Mouse (Mus musculus) hindbrain, embryonic 13.5 days (tissue): Measurements from ENCODE around the gene Wdr25. TPM values are rescaled to one million over a fixed set of nuclear protein-coding genes. Genes with fewer than 3 reads are reported as not detected.
A peak's percentile ranks its signal among the peaks of the same experiment; 100 is the strongest.

Experiments
- ATAC-seq: fragments of 200-750 bp; cut with Nextera tagmentation; 2 replicates; pipeline ENCODE4 v1.8.0; 2017; ENCODE audit warnings: moderate TSS enrichment; ENCODE audit not compliant: low FRiP score
- H3K27ac ChIP-seq: fragments of 300-500 bp; sonication (generic); 2 replicates; pipeline ENCODE4 v1.5.1; 2015; ENCODE audit warnings: inconsistent platforms, mild to moderate bottlenecking, moderate library complexity
- H3K27me3 ChIP-seq: fragments of 300-500 bp; sonication (generic); 2 replicates; pipeline ENCODE4 v1.6.1; 2015; ENCODE audit warnings: mild to moderate bottlenecking, inconsistent platforms
- H3K36me3 ChIP-seq: fragments of 300-500 bp; sonication (generic); 2 replicates; pipeline ENCODE4 v1.6.1; 2015; ENCODE audit warnings: mild to moderate bottlenecking, inconsistent platforms
- H3K4me1 ChIP-seq: fragments of 300-500 bp; sonication (generic); replicated peaks from 2 replicates; pipeline ENCODE4 v1.6.1; 2015; ENCODE audit warnings: inconsistent platforms
- H3K4me2 ChIP-seq: fragments of 300-500 bp; sonication (generic); 2 replicates; pipeline ENCODE4 v1.6.1; 2015; ENCODE audit warnings: inconsistent platforms, mild to moderate bottlenecking, moderate library complexity
- H3K4me3 ChIP-seq: fragments of 300-500 bp; sonication (generic); 2 replicates; pipeline ENCODE4 v1.5.1; 2015; ENCODE audit warnings: mild to moderate bottlenecking, inconsistent platforms
- H3K9ac ChIP-seq: fragments of 300-500 bp; sonication (generic); 2 replicates; pipeline ENCODE4 v1.6.1; 2015; ENCODE audit warnings: mild to moderate bottlenecking, inconsistent platforms
- H3K9me3 ChIP-seq: fragments of 300-500 bp; sonication (generic); 2 replicates; pipeline ENCODE4 v1.6.1; 2016; ENCODE audit warnings: inconsistent platforms
- WGBS: fragments of 180-500 bp; shearing (Covaris S2); methylation state at CpG from one replicate; pipeline ENCODE4 v1.1.7; 2015; 5-methylcytosine and 5-hydroxymethylcytosine counted together
- polyA plus RNA-seq: library from polyadenylated mRNA; unstranded; fragments of >200 nt; fragmentation: Nextera tagmentation; extraction: Ambion mirVana; gene quantifications from 2 replicates; pipeline ENCODE4 v1.2.1, GENCODE M21; 2015

Gene Wdr25
- polyA plus RNA-seq, 1 experiment from 2014 or later: 6.6 TPM

DNA sequence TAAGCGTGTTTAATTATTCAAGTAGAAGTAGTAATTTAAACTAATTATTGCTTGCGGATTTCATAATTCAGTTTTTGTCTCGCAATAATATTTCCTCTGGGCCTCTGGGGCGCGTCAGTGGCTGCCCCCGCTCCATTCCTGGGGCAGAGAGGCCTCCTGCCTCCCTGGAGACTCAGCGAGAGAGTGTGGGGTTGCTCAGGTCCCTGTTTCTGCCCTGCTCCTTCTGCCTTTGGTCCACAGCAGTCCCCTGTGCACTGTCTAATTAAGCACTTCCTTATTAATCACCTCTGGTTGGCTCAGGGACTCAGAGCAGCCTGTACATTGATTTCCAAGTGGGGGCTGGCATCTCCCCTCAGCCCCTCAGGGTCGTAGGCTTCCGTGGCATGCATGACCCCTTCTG is 24.1 kb downstream of the Wdr25 start:
- H3K27ac ChIP-seq: peak overlapping the region; percentile 68
- 31% methylated on average over 9 of the region's 9 CpGs for WGBS
- no peak overlapping the region for H3K4me2 ChIP-seq
- H3K27me3 ChIP-seq: 0 out of 2 replicates have a peak, but pooled peaks cover 2% of the 10 kb centered on the region
- 0 out of 2 replicates have a peak overlapping the region, but pooled peaks have one; percentile 35 for H3K9ac ChIP-seq
- no peak overlapping the region for H3K4me3 ChIP-seq
- peaks cover 69% of the 10 kb centered on the region for H3K4me1 ChIP-seq
- no peaks in the 10 kb centered on the region for H3K36me3 ChIP-seq
- ATAC-seq: no peak
- H3K9me3 ChIP-seq: no peaks in the 10 kb centered on the region

DNA sequence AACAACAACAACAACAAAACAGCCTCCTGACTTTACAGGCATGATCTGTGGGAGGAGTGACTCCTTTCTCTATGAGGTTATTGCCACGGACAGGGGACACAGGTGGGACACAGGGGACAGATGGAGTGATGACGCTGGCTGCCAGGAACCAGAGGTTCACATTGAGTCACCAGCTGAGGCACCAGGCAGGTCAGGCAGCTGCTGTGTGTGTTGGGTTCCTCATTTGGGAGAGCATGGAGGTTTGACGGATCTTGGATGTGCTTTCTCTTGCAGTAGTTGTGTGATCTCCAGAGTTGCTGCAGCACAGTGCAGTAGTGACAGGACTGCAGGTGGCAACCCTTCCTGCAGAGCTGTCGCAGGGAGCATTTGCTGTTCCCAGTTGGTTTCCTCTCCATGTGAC is 25.3 kb downstream of the Wdr25 start:
- Histone ChIP-seq H3K9me3 (no peaks in the 10 kb centered on the region), H3K4me3 (no peak overlapping the region), H3K27me3 (no peaks in the 10 kb centered on the region), H3K27ac (peak overlapping the region; percentile 68; the same call in 1 of the 2 replicates), H3K4me1 (peaks cover 56% of the 10 kb centered on the region), H3K4me2 (no peak overlapping the region), H3K36me3 (no peaks in the 10 kb centered on the region), H3K9ac (peak overlapping the region; percentile 35; the same call in 1 of the 2 replicates)
- WGBS: 37% methylated on average over 4 of the region's 4 CpGs
- ATAC-seq: no peak

DNA sequence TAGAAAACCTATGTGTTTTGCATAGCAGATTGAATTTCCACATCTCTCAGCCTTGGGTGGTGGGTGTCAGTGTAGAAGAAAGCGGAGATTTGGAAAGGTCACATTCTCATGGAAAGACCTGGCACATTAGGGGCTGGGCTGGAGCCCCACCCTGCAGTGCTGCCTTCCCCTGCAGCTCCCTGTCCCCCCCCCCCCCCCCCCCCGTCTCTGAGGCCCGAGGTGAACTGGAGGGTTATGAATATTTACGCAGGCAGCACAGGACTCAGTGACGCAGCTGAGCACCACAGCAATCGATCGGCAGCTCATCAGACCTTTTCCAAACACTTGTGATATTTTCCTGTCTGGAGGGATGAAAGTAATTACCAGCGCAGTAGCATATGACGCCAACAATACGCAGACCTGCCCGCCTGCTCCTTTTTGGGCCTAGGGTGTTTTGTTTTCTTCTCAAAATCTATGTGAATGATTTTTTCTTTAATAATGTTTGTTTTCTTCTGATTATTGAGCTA is 33.2 kb downstream of the Wdr25 start:
- peak overlapping the region; percentile 85 for H3K27ac ChIP-seq
- H3K9me3 ChIP-seq: no peaks in the 10 kb centered on the region

GRCm38 (mm10) chr12:108928249-108928648 is 34.8 kb downstream of the Wdr25 start:
- peaks cover 50% of the 10 kb centered on the region for H3K4me1 ChIP-seq
- no peaks in the 10 kb centered on the region for H3K27me3 ChIP-seq
- H3K4me2 ChIP-seq: no peak overlapping the region
- peak overlapping the region; percentile 85 for H3K27ac ChIP-seq
- no peak overlapping the region for H3K4me3 ChIP-seq
- no peak overlapping the region for H3K9ac ChIP-seq
- ATAC-seq: no peak
- no peaks in the 10 kb centered on the region for H3K9me3 ChIP-seq
- 67% methylated on average over 2 of the region's 2 CpGs for WGBS
- H3K36me3 ChIP-seq: no peaks in the 10 kb centered on the region

More for the DNA sequence above, 33.2 kb downstream of the Wdr25 start:
- no peaks in the 10 kb centered on the region for H3K27me3 ChIP-seq
- H3K4me3 ChIP-seq: no peak overlapping the region
- no peaks in the 10 kb centered on the region for H3K36me3 ChIP-seq
- peaks cover 39% of the 10 kb centered on the region for H3K4me1 ChIP-seq
- 33% methylated on average over 9 of the region's 11 CpGs for WGBS
- H3K4me2 ChIP-seq: no peak overlapping the region
- no peak overlapping the region for H3K9ac ChIP-seq
- ATAC-seq: no peak

DNA sequence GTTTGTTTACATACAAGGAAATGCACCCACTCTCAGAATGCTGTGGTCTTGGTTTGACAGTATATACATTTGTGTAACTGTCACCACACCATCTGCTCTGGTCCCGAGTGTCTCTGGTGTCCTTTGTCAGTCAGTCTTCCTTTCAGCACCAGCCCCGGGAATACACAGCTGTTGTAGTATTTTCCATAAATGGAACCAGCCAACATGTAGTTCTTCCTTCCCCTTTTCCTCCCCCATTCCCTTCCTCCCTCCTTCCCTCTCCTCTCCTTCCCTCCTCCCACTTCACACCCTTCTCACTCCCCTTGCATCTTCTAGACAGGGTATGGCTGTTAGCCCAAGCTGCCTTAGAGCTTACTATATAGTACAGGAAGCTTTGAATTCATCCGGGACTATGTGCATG is 36.0 kb downstream of the Wdr25 start:
- no peak overlapping the region for H3K4me2 ChIP-seq
- no peak overlapping the region for H3K27ac ChIP-seq
- H3K4me1 ChIP-seq: peaks cover 56% of the 10 kb centered on the region
- H3K9me3 ChIP-seq: no peaks in the 10 kb centered on the region
- ATAC-seq: no peak
- no peaks in the 10 kb centered on the region for H3K36me3 ChIP-seq
- 59% methylated on average over 3 of the region's 3 CpGs for WGBS
- H3K9ac ChIP-seq: no peak overlapping the region
- no peaks in the 10 kb centered on the region for H3K27me3 ChIP-seq
- H3K4me3 ChIP-seq: no peak overlapping the region

DNA sequence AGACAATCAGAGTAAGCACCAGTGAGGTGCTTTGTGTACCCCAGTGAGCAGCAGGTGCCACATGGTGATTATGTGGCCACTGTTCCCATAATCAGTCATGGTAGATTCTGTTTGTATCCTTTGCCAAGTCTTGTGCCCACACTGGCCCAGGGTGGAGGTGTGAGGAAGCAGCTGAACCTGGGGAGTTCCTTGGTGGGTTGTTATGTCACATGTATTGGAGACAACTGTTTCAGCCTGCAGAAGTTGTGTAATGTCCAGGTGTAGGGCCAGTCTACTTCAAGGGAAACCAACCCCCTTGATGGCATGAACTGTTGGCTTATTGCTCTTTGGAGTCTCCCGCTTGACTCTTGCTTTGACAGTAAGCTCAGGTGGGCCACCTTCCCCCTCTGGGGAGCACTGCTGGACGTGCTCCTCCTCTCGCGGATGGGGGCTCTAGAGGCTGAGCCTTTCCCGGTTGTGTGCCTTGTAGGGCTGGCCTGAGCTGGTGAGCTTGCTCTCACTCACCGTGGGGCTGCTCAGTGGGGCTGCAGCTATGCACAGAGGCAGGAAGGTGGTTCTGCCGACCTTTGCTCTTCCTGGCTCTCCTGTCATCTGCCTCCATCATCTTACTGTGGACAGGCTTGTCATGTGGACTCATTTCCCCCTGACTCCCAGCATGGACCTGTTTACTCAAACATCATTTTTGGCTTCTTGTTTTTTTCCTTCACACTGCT is 38.1 kb downstream of the Wdr25 start:
- ATAC-seq: no peak; the same call in 1 of the 2 replicates
- 67% methylated on average over 7 of the region's 7 CpGs for WGBS

GRCm38 (mm10) chr12:108932113-108932512 is 38.7 kb downstream of the Wdr25 start:
- Histone ChIP-seq H3K4me3 (no peak overlapping the region), H3K4me1 (peaks cover 51% of the 10 kb centered on the region), H3K9ac (no peak overlapping the region), H3K9me3 (no peaks in the 10 kb centered on the region), H3K27me3 (no peaks in the 10 kb centered on the region), H3K4me2 (no peak overlapping the region), H3K36me3 (no peaks in the 10 kb centered on the region), H3K27ac (no peak overlapping the region)
- ATAC-seq: no peak
- WGBS: 13% methylated on average over 2 of the region's 3 CpGs

More for the DNA sequence above, 38.1 kb downstream of the Wdr25 start:
- H3K4me3 ChIP-seq: no peak overlapping the region
- H3K4me2 ChIP-seq: no peak overlapping the region
- H3K9ac ChIP-seq: no peak overlapping the region
- no peaks in the 10 kb centered on the region for H3K36me3 ChIP-seq
- no peaks in the 10 kb centered on the region for H3K9me3 ChIP-seq
- peaks cover 50% of the 10 kb centered on the region for H3K4me1 ChIP-seq
- no peaks in the 10 kb centered on the region for H3K27me3 ChIP-seq
- no peak overlapping the region for H3K27ac ChIP-seq

DNA sequence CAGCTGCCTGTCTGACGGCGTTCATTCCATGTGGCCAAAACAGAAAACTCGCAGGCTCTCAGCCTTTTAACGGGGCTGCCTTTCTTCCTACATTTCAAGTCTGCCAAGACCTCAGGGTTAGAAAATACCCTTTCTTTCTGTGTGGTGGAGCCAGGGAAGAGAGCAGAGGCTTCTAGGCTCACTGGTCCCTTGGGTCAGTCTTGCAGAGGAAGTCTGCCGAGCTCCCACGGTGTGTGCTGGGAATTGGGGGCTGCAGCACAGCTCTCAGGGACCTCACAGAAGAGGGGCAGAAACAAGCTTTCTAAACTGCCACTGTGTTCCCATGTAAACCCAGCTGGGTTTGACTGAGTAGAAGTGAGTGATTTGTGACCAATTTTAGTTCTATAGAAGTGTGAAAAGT is 40.8 kb downstream of the Wdr25 start:
- Histone ChIP-seq H3K9me3 (no peaks in the 10 kb centered on the region), H3K4me1 (peaks cover 37% of the 10 kb centered on the region), H3K4me3 (no peak overlapping the region), H3K27me3 (no peaks in the 10 kb centered on the region), H3K4me2 (no peak overlapping the region), H3K36me3 (no peaks in the 10 kb centered on the region), H3K27ac (no peak overlapping the region), H3K9ac (no peak overlapping the region)
- no peak for ATAC-seq
- WGBS: 79% methylated on average over 6 of the region's 6 CpGs

GRCm38 (mm10) chr12:108936834-108937233 is 43.4 kb downstream of the Wdr25 start:
- Histone ChIP-seq H3K27me3 (no peaks in the 10 kb centered on the region), H3K4me1 (peaks cover 31% of the 10 kb centered on the region), H3K27ac (no peak overlapping the region), H3K9me3 (no peaks in the 10 kb centered on the region), H3K4me3 (no peak overlapping the region), H3K9ac (no peak overlapping the region), H3K4me2 (no peak overlapping the region), H3K36me3 (no peaks in the 10 kb centered on the region)
- ATAC-seq: no peak
- 54% methylated on average over 6 of the region's 6 CpGs for whole genome bisulfite sequencing

GRCm38 (mm10) chr12:108937506-108937905 is 44.1 kb downstream of the Wdr25 start:
- Histone ChIP-seq H3K27me3 (no peaks in the 10 kb centered on the region), H3K4me2 (no peak overlapping the region), H3K4me3 (no peak overlapping the region), H3K4me1 (peaks cover 24% of the 10 kb centered on the region), H3K27ac (no peak overlapping the region), H3K36me3 (no peaks in the 10 kb centered on the region), H3K9ac (no peak overlapping the region), H3K9me3 (no peaks in the 10 kb centered on the region)
- ATAC-seq: no peak
- WGBS: 92% methylated on average over 4 of the region's 4 CpGs

- H3K4me3 ChIP-seq: no peak overlapping the region
- no peaks in the 10 kb centered on the region for H3K27me3 ChIP-seq
- H3K9me3 ChIP-seq: no peaks in the 10 kb centered on the region
- H3K27ac ChIP-seq: peak overlapping the region; percentile 49
- no peaks in the 10 kb centered on the region for H3K36me3 ChIP-seq
- no peak overlapping the region for H3K9ac ChIP-seq
- peaks cover 28% of the 10 kb centered on the region for H3K4me1 ChIP-seq
- no peak overlapping the region for H3K4me2 ChIP-seq
- 83% methylated on average over 5 of the region's 5 CpGs for WGBS
- no peak for ATAC-seq
These were observed 45.4 kb downstream of the Wdr25 start for GRCm38 (mm10) chr12:108938844-108939243.

- Histone ChIP-seq H3K4me1 (peaks cover 23% of the 10 kb centered on the region), H3K27me3 (no peaks in the 10 kb centered on the region), H3K4me2 (no peak overlapping the region), H3K36me3 (no peaks in the 10 kb centered on the region), H3K4me3 (no peak overlapping the region), H3K9me3 (no peaks in the 10 kb centered on the region), H3K27ac (peak overlapping the region; percentile 49), H3K9ac (no peak overlapping the region)
- ATAC-seq: no peak
- 64% methylated on average over 9 of the region's 9 CpGs for WGBS
These were observed 45.9 kb downstream of the Wdr25 start for GRCm38 (mm10) chr12:108939317-108939716.

DNA sequence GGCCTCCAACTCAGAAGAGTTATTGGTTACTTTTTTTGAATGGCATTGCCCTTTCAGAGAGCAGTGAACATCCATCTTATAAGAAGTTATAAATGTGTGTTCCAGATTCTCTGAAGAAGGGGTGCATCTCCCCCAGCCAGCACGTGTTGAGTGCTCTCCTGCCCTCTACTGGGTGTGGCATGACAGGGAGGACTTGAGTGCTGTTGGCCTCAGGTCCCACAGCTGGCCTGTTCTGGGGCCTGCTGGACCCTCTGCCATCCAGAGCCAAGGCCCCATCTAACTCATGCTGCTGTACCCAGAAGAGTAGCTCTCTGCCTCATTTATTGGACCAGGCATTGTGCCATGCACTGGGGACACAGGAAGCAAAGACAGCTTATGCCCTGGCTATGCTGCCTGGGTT is 46.8 kb downstream of the Wdr25 start:
- no peak overlapping the region for H3K4me3 ChIP-seq
- no peaks in the 10 kb centered on the region for H3K9me3 ChIP-seq
- no peak for ATAC-seq
- H3K27me3 ChIP-seq: no peaks in the 10 kb centered on the region
- no peak overlapping the region for H3K4me2 ChIP-seq
- 50% methylated on average over 1 of the region's 1 CpGs for WGBS
- no peaks in the 10 kb centered on the region for H3K36me3 ChIP-seq
- H3K9ac ChIP-seq: no peak overlapping the region
- no peak overlapping the region for H3K27ac ChIP-seq
- H3K4me1 ChIP-seq: peaks cover 22% of the 10 kb centered on the region
